Mouse (Mus musculus) forebrain, postnatal 0 days (tissue): ENCODE data around the gene 1700015F17Rik. TPM values are rescaled to one million over a fixed set of nuclear protein-coding genes. Genes with fewer than 3 reads are reported as not detected.

Experiments
- ATAC-seq: fragments of 200-750 bp; cut with Nextera tagmentation; 2 replicates; pipeline ENCODE4 v1.8.0; 2017; ENCODE audit warnings: mild to moderate bottlenecking, moderate library complexity
- DNase-seq: peaks from one replicate; pipeline ENCODE4 v3.0.0-alpha.2; 2015
- H3K27ac ChIP-seq: fragments of 300-500 bp; sonication (generic); 2 replicates; pipeline ENCODE4 v1.5.1; 2014; ENCODE audit warnings: low read depth, mild to moderate bottlenecking, antibody characterized with exemption, low read length, moderate library complexity, mixed read lengths
- H3K27me3 ChIP-seq: fragments of 300-500 bp; sonication (generic); 2 replicates; pipeline ENCODE4 v1.6.1; 2014; ENCODE audit warnings: mild to moderate bottlenecking, low read length, mixed read lengths; ENCODE audit not compliant: insufficient read depth
- H3K36me3 ChIP-seq: fragments of 300-500 bp; sonication (generic); 2 replicates; pipeline ENCODE4 v1.6.1; 2014; ENCODE audit warnings: mild to moderate bottlenecking, moderate library complexity; ENCODE audit not compliant: insufficient read depth
- H3K4me1 ChIP-seq: fragments of 300-500 bp; sonication (generic); 2 replicates; pipeline ENCODE4 v1.6.1; 2014; ENCODE audit warnings: antibody characterized with exemption; ENCODE audit not compliant: insufficient read depth
- H3K4me2 ChIP-seq: fragments of 300-500 bp; sonication (generic); 2 replicates; pipeline ENCODE4 v1.6.1; 2014; ENCODE audit warnings: low read depth, mild to moderate bottlenecking, moderate library complexity
- H3K4me3 ChIP-seq: fragments of 300-500 bp; sonication (generic); 2 replicates; pipeline ENCODE4 v1.5.1; 2014; ENCODE audit warnings: low read depth, low read length, mixed read lengths
- H3K9ac ChIP-seq: fragments of 300-500 bp; sonication (generic); 2 replicates; pipeline ENCODE4 v1.6.1; 2014; ENCODE audit warnings: mild to moderate bottlenecking
- H3K9me3 ChIP-seq: fragments of 300-500 bp; sonication (generic); 2 replicates; pipeline ENCODE4 v1.6.1; 2016; ENCODE audit warnings: low read length
- CTCF ChIP-seq: sonication (generic); IDR thresholded peaks from 2 replicates; pipeline ENCODE4 v1.5.1; 2016; ENCODE audit warnings: antibody characterized with exemption, control low read depth, low read depth
- WGBS: fragments of 180-500 bp; shearing (Covaris S2); extraction: QIAGEN DNeasy Blood & Tissue Kit; methylation state at CpG from one replicate; pipeline ENCODE4 v1.1.7; 2014; 5-methylcytosine and 5-hydroxymethylcytosine counted together
- polyA plus RNA-seq: library from polyadenylated mRNA; unstranded; fragments of >200 nt; fragmentation: Nextera tagmentation; extraction: Ambion mirVana; gene quantifications from 2 replicates; pipeline ENCODE4 v1.2.1, GENCODE M21; 2015
- total RNA-seq: library from RNA; depleted of rRNA; stranded (reverse); fragments of >200 nt; gene quantifications from 2 replicates; pipeline ENCODE4 v1.2.3, GENCODE M21; 2014; rRNA removed

1700015F17Rik gene
- not detected in 2 replicates for total RNA-seq
- polyA plus RNA-seq: 0.23 and 0.45 TPM in 2 replicates

DNA sequence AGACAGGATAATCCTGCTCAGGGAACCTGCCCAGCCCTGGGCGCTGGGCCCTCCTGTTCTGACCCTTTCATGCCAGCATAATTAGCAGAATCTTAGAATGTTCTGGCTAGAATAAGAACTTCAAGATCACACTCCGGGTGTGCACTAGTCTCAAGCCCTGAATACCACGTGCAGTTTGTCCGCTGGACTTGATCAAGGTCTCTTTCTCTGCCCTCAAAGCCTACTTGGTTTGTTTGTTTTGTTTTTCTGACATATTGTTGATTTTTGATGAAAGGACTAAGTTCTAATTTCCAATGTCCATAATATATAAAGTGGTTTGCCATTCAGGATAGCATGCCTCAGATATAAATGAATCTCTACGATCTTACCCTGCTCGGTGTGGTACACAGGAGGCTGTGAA is at the start of gene 1700015F17Rik:
TSS of gene 1700015F17Rik (minus strand) at position 101 of the 400 bp plus-strand sequence.
- TF ChIP-seq CTCF: no peak
- Histone ChIP-seq H3K4me1 (no peaks in the 10 kb centered on the region), H3K9me3 (no peaks in the 10 kb centered on the region), H3K27ac (no peak within 1 kb of the TSS), H3K4me2 (no peak within 1 kb of the TSS), H3K36me3 (no peaks in the 10 kb centered on the region), H3K4me3 (no peak within 1 kb of the TSS), H3K27me3 (no peaks in the 10 kb centered on the region), H3K9ac (no peak within 1 kb of the TSS)
- ATAC-seq: no peak
- no peak for DNase-seq
- WGBS: 85% methylated on average over 6 of the region's 6 CpGs

DNA sequence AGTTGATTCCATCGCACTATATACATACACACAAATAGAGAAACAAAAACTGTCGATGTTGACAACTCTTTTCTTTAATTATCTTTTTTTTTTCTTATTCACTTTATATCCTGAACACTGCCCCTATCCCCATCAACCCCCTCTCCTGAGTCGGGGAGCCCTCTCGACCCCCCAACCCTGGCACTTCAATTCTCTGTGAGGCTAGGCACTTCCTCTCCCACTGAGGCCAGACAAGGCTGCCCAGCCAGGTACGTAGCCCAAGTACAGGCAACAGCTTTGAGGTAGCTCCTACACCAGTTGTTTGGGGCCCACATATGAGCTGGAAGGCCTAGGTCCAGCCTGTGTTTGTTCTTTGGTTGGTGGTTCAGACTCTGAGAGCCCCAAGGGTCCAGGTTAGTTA is 36.5 kb upstream of the 1700015F17Rik start:
- Histone ChIP-seq H3K4me3 (no peak overlapping the region), H3K27me3 (no peaks in the 10 kb centered on the region), H3K4me1 (0 out of 2 replicates have a peak, but pooled peaks cover 2% of the 10 kb centered on the region), H3K9ac (no peak overlapping the region), H3K4me2 (peak overlapping the region; percentile 88; the same call in 1 of the 2 replicates), H3K36me3 (no peaks in the 10 kb centered on the region), H3K9me3 (no peaks in the 10 kb centered on the region), H3K27ac (no peak overlapping the region)
- ATAC-seq: no peak
- no peak for DNase-seq
- TF ChIP-seq CTCF: no peak
- 74% methylated on average over 5 of the region's 5 CpGs for WGBS

- Histone ChIP-seq H3K9me3 (no peaks in the 10 kb centered on the region), H3K27me3 (no peaks in the 10 kb centered on the region), H3K27ac (peak within 1 kb of the TSS; percentile 79), H3K4me2 (peak within 1 kb of the TSS; percentile 88), H3K4me1 (0 out of 2 replicates have a peak, but pooled peaks cover 4% of the 10 kb centered on the region), H3K36me3 (no peaks in the 10 kb centered on the region), H3K4me3 (peak within 1 kb of the TSS; percentile 80), H3K9ac (peak within 1 kb of the TSS; percentile 69)
- DNase-seq (peak; percentile 98), ATAC-seq (peak; percentile 96)
- no peak for TF ChIP-seq CTCF
- WGBS: under 1% methylated on average over 77 of the region's 79 CpGs
Measured at GRCm38 (mm10) chr5:5514196-5515076, 35.5 kb upstream of the 1700015F17Rik start, which contains the start of gene Cldn12. TSS of gene Cldn12 (minus strand) at chr5:5514958.

DNA sequence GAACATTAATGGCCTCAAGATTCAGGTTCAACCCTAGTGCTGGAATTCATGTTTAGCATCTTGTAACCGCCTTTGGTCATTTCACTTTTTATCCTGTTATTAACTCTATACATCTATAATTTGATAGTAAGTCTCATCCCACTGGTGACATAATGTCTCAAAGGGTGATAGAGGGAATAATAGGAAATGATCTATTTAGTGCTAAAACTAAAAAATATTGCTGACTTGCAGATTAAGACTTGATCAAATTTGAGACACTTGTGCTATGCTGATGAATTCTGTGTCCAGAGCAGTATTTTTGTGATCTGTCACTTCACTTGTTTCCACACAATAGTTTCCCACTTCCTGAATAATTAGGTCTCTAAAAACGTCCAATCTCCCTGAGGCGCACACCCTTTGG is 32.5 kb upstream of the 1700015F17Rik start:
- ATAC-seq: no peak
- no peak overlapping the region for H3K4me3 ChIP-seq
- no peaks in the 10 kb centered on the region for H3K9me3 ChIP-seq
- H3K4me1 ChIP-seq: 0 out of 2 replicates have a peak, but pooled peaks cover 4% of the 10 kb centered on the region
- no peaks in the 10 kb centered on the region for H3K36me3 ChIP-seq
- WGBS: 65% methylated on average over 3 of the region's 3 CpGs
- H3K27ac ChIP-seq: no peak overlapping the region
- H3K4me2 ChIP-seq: no peak overlapping the region
- no peak for TF ChIP-seq CTCF
- no peak overlapping the region for H3K9ac ChIP-seq
- no peak for DNase-seq
- no peaks in the 10 kb centered on the region for H3K27me3 ChIP-seq

DNA sequence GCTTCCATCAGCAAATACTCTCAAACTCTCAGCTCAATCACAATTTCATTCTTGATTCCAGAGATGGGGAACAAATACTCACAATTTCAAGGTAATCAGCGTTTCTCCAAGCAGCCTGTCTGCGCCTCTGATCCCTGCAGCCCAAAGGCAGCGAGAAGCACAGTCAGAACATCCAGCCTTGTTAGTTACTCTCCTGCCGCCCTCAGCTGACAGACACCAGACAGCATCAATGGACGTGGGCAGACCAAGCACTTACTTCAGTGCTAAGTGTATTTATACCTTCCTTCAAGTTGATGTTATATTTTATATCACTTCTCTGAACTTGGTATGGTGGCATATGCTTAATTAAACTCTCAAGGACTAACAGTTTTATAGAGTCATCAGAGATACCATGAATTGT is 32.0 kb upstream of the 1700015F17Rik start:
- ATAC-seq (no peak), DNase-seq (no peak)
- Histone ChIP-seq H3K9me3 (no peaks in the 10 kb centered on the region), H3K9ac (no peak overlapping the region), H3K27me3 (no peaks in the 10 kb centered on the region), H3K36me3 (no peaks in the 10 kb centered on the region), H3K4me2 (no peak overlapping the region), H3K27ac (no peak overlapping the region), H3K4me1 (0 out of 2 replicates have a peak, but pooled peaks cover 4% of the 10 kb centered on the region), H3K4me3 (no peak overlapping the region)
- TF ChIP-seq CTCF: no peak
- WGBS: 27% methylated on average over 5 of the region's 5 CpGs

DNA sequence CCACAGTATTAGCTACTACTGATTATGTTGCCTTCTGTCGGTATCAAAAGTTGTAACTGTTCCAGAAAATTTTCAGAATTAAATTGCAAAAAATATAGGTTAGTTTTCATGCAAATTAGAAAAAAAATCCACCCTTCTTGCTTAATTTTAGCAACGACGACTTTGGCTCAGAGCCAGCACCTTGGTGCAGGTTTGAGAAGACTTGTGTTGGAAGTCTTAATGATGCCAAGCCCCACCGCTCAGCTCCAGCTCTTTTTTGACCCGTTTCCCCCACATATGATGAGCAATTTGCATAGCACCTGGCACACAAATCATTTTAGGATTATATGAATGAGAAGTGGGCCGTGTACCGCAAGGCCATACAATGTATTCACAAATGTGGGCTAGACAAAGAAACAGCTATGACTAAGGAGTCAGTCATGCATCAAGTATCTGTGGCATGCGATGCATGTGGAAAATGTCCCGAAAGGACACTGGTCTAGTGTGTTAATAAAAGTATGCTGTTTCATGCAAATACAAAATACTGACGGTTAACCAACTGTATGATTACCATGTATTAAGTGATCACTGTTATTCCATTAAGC is 31.5 kb upstream of the 1700015F17Rik start:
- Histone ChIP-seq H3K4me1 (0 out of 2 replicates have a peak, but pooled peaks cover 4% of the 10 kb centered on the region), H3K4me2 (peak overlapping the region; percentile 3; the same call in 1 of the 2 replicates), H3K27ac (no peak overlapping the region), H3K9me3 (no peaks in the 10 kb centered on the region), H3K27me3 (no peaks in the 10 kb centered on the region), H3K36me3 (no peaks in the 10 kb centered on the region), H3K9ac (no peak overlapping the region), H3K4me3 (no peak overlapping the region)
- no peak for DNase-seq
- WGBS: 21% methylated on average over 10 of the region's 10 CpGs
- no peak for TF ChIP-seq CTCF
- no peak for ATAC-seq
